Mouse (Mus musculus) spleen, embryonic (tissue): ENCODE measurements at regions not wholly inside any gene's neighbourhood (a gene's known extent, or its start where the extent isn't known, plus 50 kb on each side); places are given as distances from the start of the nearest gene placed in this dataset.
"Not testable (repeated sequence)": the region's sequence is repeated elsewhere in the genome, so short reads cannot be mapped to it uniquely, and the experiment has no call there.

Source experiments
- CTCF ChIA-PET: fragments of 350-600 bp; sonication (Branson Sonifier 250); formaldehyde crosslinking; loops from one replicate; lab custom pipeline; 2022; lab: Charles Lee

DNA sequence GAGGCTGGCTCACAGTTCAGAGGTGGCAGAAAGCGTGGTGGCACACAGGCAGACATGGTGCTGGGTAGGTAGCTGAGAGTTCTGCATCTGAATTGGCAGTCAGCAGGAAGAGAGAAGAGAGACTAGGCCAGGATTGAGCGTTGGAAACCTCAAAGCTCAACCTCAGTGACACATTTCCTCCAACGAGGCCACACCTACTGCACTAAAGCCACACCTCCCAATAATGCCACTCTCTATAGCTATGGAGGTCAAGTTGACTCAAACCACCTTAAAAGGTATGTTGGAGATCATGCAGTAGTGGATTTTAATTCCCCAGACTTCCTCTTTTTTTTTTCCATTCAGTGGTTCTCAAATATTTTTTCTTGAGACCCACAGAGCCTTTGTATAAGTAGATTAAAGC lies 57.1 kb downstream of the Ccdc54 start:
- CTCF ChIA-PET, result interaction anchor here (0.6 kb wide), 1 partner anchor 162 kb away, joined by 5 read pairs; no protein-coding TSS in a partner anchor

DNA sequence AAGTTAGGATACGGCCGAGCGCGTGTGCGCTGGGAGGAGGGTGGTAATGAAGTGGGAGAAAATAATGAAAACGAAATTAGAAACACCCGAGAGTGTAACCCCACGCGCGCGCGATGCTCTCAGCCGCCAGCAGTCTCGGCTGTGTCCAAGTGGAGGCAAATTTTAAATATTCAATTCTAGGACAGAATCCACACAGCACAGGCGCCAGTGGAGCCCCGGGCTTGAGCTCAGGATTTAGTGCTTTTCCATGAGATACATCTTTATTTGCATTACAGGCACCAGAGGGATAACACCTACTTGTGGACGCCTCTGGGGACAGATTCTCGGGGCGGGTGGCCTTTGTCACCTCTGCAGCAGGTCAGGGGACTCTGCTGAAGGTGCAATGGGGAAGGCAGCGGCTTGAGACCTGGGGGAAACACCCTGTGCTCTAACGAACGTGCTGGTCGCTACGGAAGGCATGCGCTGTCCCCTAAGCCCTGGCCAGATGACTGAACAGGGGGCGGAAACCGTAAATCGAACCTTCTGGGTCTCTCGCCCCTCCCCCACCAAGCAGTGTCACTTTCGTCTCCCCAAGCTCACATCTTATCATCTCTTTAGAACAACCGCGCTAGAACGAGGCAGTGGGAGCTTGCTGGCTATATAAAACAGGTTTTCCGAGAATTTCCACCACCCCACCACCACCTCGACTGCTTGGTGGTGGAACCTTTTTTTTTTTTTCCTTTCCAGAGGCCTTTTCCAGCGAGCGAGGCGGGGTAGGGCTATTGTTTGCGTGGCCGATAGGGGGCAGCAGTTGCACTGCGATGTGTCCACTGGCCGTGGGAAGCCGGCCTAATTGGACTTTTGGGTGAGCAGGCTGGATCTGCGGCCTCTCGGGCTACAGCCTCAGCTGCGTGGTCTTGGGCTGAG lies 61.2 kb downstream of the Ccdc54 start:
- CTCF ChIA-PET, result interaction anchor here (0.7 to 1.2 kb wide), 4 partner anchors 99 to 1212 kb away, joined by 4 to 5 read pairs (median 4); no protein-coding TSS in a partner anchor

DNA sequence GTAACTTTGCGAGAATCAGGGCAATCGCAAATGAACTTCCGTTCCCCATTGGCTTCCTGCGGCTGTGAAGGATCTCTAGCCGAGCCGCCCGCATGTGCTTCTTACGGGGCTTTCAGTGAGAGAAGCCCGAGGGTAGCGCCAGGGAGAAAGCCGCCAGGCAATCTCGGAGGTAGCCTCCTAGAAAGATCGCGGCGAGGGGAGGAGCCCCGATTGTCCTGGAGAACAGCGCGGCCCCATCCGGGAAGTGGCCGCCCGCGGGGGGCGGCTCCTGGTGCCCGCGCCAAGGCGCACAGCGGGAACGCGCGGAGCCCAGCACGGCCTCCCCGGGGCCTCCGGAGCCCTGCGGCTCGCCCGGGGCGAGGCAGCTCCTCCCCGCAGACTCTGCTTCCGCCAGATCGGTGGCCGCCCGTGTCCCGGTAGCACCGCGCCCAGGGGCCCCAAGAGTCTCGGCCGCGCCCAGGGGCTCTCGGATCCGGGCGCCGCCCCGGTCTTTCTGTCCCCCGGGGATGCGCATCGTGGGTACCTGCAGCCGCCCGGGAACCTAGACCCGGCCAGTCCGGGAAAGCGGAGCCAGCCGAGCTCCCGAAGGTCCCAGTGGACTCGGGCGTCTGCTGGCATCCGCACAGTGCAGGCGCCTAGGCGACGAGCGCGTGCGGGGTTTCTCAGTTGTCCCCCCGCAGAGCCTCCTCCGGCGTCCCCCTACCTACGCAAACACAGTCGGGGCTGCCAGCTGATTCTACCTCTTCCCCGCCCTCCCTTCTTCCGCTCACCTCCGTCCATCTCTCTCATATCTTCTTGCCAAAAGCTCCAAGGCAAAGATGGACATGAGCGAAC lies 62.1 kb downstream of the Ccdc54 start:
- CTCF ChIA-PET, result interaction anchor here (0.7 to 1.2 kb wide), 2 partner anchors 98 to 208 kb away, joined by 5 read pairs; no protein-coding TSS in a partner anchor

DNA sequence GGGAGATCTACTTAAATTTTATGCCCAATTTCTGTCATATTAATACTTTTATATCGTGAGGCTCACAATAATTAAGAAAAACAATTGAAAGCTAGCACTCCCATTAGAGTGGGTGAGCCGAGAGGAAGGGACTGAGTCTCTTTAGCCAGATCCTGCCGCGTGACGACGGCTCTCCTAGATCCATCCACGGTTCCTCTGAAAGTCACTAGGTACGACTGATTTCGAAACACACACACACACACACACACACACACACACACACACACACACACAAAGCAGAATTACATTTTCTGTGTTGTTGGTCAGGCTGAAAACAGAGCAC lies 62.6 kb downstream of the Ccdc54 start:
- CTCF ChIA-PET, result no interaction called here

DNA sequence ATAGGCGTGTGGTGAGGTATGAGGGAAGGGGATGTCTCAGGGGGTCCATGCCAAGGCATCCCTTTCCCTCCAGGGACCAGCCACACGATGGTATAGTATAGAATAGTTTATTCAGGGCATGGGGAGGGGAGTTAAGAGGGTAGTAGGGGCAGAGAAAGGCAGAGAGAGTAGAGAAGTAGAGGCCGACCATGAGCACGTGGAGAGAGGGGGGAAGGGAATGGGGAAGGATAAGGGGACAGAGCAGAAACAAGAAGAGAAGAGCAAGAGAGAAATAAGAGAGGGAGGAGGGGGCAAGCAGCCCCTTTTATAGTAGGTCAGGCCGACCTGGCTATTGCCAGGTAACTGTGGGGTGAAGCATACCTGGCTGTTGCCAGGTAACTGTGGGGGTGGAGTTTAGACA lies 64.0 kb downstream of the Ccdc54 start:
- CTCF ChIA-PET, result not testable (repeated sequence)

DNA sequence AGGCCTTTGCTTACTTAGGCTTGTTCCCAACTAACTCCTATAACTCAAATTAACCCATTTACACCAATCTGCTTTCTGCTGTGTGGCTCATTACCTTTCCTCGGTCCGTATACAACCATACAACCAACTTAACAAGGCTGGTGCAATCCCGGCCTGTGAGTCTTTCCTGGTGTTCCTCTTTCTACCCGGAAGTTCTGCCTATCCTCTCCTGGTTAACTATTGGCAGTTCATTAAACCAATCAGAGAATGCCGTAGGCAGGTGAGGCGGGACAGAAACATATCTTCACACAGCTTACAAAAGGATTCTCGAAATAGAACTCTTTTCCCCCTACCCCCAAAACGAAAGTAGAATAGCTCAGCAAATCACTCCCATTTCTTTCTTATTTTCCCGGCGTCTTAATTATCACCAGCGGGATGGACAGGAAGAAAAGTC lies 65.0 kb downstream of the Ccdc54 start:
- CTCF ChIA-PET, result interaction anchor here (0.6 kb wide), 1 partner anchor 193 kb away, joined by 3 read pairs; no protein-coding TSS in a partner anchor

DNA sequence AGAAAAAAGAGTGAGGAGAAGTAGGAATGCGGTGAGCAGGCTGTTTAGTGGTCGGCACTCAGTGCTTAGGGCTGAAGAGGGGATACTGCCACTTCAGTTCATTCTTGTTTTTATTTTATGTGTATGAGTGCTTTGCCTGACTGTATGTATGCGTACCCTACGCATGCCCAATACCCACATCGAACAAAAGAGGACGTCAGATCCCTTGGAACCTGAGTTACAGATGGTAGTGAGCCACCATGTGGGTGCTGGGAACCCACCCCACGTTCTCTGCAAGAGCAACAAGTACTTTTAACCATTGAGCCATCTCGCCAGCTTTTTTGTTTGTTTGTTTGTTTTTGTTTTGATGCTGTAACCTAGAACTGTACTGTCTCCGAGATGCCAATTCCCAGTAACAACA lies 65.5 kb downstream of the Ccdc54 start:
- CTCF ChIA-PET, result interaction anchor here (0.6 kb wide), 1 partner anchor 193 kb away, joined by 3 read pairs; no protein-coding TSS in a partner anchor

DNA sequence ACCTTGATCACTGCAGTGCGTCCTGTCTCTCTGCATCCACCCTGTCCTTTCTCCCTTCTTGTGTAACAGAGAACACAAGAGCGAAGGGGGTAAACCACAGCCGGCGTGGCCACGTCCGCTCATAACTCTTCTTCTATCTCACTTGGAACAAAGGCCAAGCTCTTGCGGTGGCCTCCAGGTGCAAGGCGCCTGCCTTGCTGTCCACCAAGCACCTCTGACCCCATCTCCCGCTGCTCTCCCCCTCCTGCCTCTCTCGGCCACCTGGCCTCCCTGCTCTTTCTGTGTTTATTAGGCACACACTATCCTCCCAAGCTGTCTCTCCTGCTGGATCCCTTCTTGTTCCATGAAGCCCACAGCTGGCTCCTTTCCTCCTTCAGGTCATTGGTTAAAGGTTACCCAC lies 71.3 kb downstream of the Ccdc54 start:
- CTCF ChIA-PET, result no interaction called here

DNA sequence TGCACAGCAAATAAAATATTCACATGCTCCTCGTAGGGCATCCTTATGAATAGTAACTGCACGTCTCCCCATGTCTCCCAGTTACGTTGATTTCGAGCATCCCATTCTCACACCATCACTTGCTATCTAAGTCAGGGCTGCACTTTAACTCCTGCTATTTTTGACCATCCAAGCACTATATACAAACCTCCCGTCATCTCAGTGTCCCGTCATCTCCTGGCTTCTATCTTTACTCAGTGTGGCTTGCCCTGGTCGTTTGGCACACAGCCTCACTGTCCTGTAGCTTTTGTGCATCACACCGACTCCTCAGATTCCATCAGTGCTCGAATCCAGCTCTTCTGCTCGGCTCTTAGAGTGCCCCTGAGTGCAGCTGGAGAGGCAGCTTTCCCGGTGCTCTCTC lies 74.4 kb downstream of the Ccdc54 start:
- CTCF ChIA-PET, result interaction anchor here (0.7 kb wide), 1 partner anchor 221 kb away, joined by 4 read pairs; no protein-coding TSS in a partner anchor

DNA sequence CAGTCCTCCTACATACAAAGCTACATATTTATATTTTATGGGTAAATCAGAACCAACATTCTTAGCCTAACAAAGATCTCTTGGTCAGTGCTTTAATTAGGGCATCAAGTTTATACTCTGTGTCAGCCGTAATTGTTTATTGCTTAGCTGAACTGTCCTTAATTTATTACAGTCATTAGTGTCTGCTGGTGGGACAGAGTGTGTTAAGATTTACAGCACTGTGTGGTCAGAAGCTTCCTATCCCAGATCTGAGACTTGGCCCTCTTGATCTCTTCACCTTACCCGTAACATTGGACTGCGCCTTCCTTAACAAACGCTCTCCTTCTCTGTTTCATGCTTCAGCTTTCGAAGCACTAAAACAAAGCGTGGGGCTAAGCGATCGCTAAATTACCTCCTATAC lies 75.9 kb downstream of the Ccdc54 start:
- CTCF ChIA-PET, result no interaction called here

DNA sequence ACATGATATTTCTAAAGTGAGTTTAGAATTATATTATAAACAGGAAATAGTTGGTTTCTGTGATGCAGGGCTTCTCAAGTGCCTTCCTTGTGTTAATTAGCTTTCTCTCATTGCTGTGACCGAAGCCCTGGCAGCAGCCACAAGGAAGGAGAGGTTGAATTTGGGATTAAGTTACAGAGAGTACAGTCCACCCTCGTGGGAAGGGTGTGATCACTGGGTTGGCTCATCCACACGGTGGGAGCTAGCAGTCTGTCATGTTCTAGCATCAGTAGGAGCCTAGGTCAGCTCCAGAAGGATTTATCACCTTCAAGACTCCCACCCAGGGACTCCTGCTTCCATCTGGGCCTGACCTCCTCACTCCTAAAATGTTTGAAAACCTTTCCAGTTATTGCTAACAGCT lies 78.9 kb downstream of the Ccdc54 start:
- CTCF ChIA-PET, result no interaction called here

DNA sequence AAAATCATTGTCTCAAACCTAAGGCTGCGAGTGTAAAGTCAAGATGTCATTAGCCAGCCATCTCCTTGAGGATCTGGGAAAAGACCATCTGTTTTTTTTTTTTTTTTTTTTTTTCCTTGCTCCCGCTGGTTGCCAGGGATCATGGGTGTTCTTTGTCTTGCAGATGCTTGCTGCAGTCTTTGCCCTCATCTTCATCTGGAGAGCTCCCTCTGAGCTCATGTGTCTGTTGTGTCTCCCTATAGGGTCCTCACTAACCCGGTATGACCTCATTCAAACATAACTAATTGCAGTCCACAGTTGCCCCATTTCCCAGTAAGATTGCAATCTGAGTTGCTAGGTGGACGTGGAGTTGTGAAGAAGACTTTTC lies 77.3 kb upstream of the Bbx start:
- CTCF ChIA-PET, result no interaction called here

DNA sequence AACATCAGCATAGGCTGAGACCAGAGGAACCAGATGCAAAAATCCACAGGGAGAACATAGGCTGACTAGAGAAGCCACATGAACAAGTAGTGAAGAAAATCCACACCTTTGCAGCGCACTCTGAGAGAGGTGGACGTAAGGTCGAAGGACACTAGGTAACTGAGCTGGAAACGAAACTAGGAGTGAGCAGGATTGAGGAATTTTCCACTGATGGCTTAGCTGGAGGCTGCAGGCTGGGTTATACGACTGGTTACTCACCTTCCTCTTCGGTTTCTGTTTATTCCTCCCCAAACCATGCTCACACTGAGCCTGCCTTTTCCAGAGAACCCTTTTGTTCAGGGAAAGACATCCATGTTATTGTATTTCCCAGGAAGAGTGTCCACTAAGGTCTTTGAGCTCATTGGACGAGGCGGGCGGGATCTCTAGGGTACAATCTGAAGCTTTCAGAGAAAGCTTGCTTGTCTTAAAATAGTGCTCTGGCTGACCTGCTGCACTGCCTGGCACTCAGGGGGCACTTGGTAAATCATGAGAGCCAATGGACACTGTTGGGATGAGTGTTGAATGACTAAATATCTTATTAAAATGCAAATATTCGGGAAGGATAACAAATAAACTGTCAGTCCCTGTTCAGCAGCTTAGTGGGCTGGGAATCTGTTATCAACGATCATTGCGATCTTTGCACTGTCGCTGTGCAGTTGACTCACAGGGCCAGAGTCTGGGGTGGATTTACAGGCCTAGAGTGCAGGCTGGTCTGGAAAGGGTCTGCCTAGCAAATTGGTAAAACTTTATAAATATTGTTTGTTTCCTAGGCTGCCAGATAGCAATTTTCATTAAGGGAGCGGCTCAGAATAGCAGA lies 76.7 kb upstream of the Bbx start:
- CTCF ChIA-PET, result no interaction called here

DNA sequence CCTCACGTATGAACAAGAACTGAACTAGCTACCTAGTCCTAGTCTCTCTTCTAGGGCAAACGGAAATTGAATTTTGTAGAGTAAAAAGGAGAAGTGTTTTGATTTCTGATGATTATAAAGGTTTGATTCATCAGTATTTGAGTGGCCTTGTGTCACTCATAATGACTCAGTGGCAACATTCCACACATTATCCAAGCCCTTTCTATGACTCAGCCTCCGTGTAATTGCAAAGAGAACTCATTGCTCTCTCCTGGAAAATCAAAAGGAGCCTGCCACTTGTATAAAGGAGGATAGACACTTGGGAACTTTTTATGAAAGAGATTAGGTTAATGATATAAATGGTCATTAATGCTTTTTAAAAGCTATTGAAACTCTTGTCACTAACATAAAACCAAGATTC lies 72.4 kb upstream of the Bbx start:
- CTCF ChIA-PET, result no interaction called here

DNA sequence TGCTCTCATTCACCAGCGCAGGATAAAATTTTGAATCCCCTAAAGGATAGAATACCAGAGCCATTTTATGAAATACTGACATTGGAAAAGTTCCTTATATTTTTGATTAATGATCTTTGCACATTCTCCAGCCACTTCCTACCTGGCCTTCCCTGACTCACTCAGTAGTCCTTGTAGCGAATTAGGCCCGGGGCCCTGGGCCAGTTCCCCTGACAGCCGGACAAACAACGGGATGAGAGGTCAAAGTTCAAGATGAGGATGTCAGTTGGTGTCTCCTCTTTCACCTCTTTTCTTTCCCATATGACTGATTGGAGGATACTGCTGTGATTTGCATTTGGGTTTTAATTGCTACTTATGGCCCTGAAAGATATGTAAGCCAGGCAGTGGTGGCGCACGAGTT lies 66.7 kb upstream of the Bbx start:
- CTCF ChIA-PET, result no interaction called here

DNA sequence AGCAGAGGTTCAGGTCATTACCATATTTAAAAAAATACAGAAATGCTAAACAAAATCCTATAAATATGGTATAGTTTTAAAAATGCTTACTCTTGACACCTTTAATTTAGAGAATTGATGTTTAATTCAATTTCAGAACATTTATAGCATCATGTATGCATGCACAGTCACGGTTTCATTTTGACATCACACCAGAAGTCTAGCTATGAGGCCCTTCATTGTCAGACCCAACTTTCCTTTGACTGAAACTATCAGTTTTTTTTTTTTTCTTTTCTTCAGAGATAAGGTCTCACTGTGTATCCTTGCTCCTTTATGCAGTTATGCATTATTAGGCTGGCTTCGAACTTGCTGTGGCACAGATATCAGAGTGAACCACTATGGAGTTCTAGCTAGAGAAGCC lies 61.5 kb upstream of the Bbx start:
- CTCF ChIA-PET, result no interaction called here

DNA sequence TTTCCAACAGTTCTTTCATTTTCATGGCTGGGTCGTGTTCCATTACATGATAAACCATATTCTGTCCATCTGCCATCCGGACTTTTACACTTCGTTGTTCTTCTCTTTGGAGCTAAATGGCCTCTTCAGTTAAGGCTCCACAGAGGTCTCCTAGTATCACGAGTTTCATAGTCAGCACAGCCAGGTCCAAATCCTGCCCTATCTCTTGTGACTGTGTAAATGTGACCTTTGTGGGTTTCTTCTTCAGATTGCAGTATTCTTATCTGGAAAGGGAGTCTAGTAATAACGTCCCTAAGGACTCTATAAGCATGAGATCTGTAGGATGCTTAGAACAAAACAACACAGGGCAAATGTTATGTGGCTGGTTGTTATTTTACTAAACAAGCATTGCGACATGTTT lies 57.1 kb upstream of the Bbx start:
- CTCF ChIA-PET, result no interaction called here

DNA sequence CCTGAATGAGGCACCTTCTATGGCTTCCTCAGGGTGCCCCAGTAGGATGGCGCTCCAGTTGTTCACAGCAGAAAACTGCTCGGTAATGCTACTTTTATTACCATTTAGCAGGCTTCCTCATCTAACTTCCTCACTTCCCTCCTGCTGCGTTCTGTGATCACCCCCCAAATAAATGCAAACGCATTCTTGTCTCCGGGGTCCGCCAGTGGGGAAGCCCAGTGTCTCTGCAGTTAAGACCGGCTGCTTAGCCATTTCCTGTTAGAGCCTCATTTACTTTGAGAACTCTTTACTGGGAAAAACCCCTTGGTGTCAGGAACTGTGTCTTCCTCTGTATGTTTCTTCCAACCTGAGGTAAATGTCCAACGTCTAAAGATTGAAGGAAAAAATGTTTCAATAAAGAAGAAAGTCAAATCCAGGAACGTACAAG lies 50.2 kb upstream of the Bbx start:
- CTCF ChIA-PET, result no interaction called here
